ENCODE assay signal across 25 mouse cellular contexts in the genomic region with DNA sequence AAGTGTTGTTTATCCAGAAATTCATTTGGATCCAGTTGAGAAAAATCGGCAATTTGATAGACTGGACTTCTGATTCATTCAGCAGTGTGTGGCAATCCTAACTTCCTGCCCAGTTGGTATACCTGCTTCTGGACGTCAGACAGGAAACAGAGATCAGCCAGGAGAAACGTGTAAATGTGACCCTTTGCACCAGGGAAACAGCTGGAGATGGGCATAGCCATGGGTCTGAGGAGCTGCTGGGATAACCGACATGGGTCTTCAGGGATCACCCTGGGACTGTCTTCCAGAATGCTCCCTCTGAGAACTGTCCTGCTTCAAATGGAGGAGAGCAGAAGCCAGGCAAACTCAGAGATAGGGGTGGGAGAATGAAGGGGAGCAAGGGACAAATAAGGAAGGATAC.
A peak's percentile ranks its signal among the peaks of the same experiment; 100 is the strongest.
DNase-seq lines count a peak whose midpoint lies in the region; ATAC-seq and TF ChIP-seq lines count a peak whose summit lies in the region.
"Had no signal": no experiment of that assay in that cellular context is flagged by ENCODE, and none has a peak within 500 bp of the region (broad histone marks: within the 10 kb centered on the region; RNA-seq: fewer than 3 reads in every experiment).

No protein-coding gene starts in this region.

- H3K4me3 ChIP-seq in heart, embryonic 13.5 days, result no peak overlapping the region
- no peak overlapping the region for H3K4me3 ChIP-seq in heart, embryonic 11.5 days (ENCODE audit: low read depth, low read length)
- H3K4me3 ChIP-seq in midbrain, embryonic 11.5 days (ENCODE audit: low read depth, low read length), result no peak overlapping the region
- H3K4me3 ChIP-seq in midbrain, embryonic 13.5 days (replicated peaks), result no peak overlapping the region
- no peak overlapping the region for H3K4me3 ChIP-seq in embryonic facial prominence, embryonic 15.5 days (replicated peaks)
- no peak overlapping the region for H3K4me3 ChIP-seq in stomach, postnatal 0 days (ENCODE audit: low read depth, low read length)
- H3K4me3 ChIP-seq: hindbrain, embryonic 10.5 days; lung, embryonic 15.5 days; megakaryocyte, embryonic 14.5 days; midbrain, embryonic 15.5 days; neural tube, embryonic 12.5 days; stomach, embryonic 15.5 days had no signal

- peak; percentile 69 for DNase-seq in midbrain, embryonic 11.5 days (ENCODE audit: low spot score, missing footprints)
- no peak for DNase-seq in stomach, postnatal 0 days (ENCODE audit: low spot score)
- DNase-seq in adrenal gland, postnatal 14 days, result no peak
- DNase-seq: adrenal gland, adult 2 months; cerebellum, adult 18-20 months; cerebellum, postnatal 14 days; kidney, adult 9 months; left cerebral cortex, postnatal 4 days; right cerebral cortex, postnatal 25 days; thymus, adult 18-20 months; thymus, postnatal 4 days had no signal

- no peaks in the 10 kb centered on the region for H3K9me3 ChIP-seq in heart, embryonic 13.5 days
- no peaks in the 10 kb centered on the region for H3K9me3 ChIP-seq in heart, embryonic 11.5 days (replicated peaks; ENCODE audit: control insufficient read depth, low read length)
- H3K9me3 ChIP-seq in midbrain, embryonic 11.5 days (ENCODE audit: control insufficient read depth, low read length), result peaks cover 2% of the 10 kb centered on the region; the same call in 1 of the 2 replicates
- H3K9me3 ChIP-seq in midbrain, embryonic 13.5 days, result no peaks in the 10 kb centered on the region
- H3K9me3 ChIP-seq in embryonic facial prominence, embryonic 15.5 days (replicated peaks), result no peaks in the 10 kb centered on the region
- H3K9me3 ChIP-seq in stomach, postnatal 0 days (ENCODE audit: control insufficient read depth, low read length), result no peaks in the 10 kb centered on the region
- H3K9me3 ChIP-seq: hindbrain, embryonic 10.5 days; lung, embryonic 15.5 days; midbrain, embryonic 15.5 days; neural tube, embryonic 12.5 days; stomach, embryonic 15.5 days had no signal

- TF ChIP-seq CTCF in stomach, postnatal 0 days (IDR thresholded peaks at IDR 0.05; ENCODE audit: low read depth), result no peak

- no peak overlapping the region for H3K9ac ChIP-seq in heart, embryonic 13.5 days
- H3K9ac ChIP-seq in heart, embryonic 11.5 days (ENCODE audit: low read depth, low read length), result no peak overlapping the region
- H3K9ac ChIP-seq in midbrain, embryonic 11.5 days (ENCODE audit: low read length), result no peak overlapping the region
- no peak overlapping the region for H3K9ac ChIP-seq in midbrain, embryonic 13.5 days (replicated peaks)
- H3K9ac ChIP-seq in embryonic facial prominence, embryonic 15.5 days, result no peak overlapping the region
- H3K9ac ChIP-seq in stomach, postnatal 0 days (ENCODE audit: low read length), result no peak overlapping the region
- H3K9ac ChIP-seq: forebrain, postnatal 0 days; liver, embryonic 14.5 days; lung, embryonic 15.5 days; midbrain, embryonic 15.5 days; neural tube, embryonic 12.5 days; stomach, embryonic 15.5 days had no signal

- H3K4me1 ChIP-seq in heart, embryonic 13.5 days, result peaks cover 44% of the 10 kb centered on the region
- H3K4me1 ChIP-seq in heart, embryonic 11.5 days (ENCODE audit: control insufficient read depth, insufficient read depth, low read length), result peaks cover 19% of the 10 kb centered on the region
- H3K4me1 ChIP-seq in midbrain, embryonic 11.5 days (ENCODE audit: control insufficient read depth, insufficient read depth, low read length), result no peaks in the 10 kb centered on the region
- H3K4me1 ChIP-seq in midbrain, embryonic 13.5 days (replicated peaks), result no peaks in the 10 kb centered on the region
- H3K4me1 ChIP-seq in embryonic facial prominence, embryonic 15.5 days, result peaks cover 25% of the 10 kb centered on the region
- H3K4me1 ChIP-seq in stomach, postnatal 0 days (replicated peaks; ENCODE audit: control insufficient read depth, insufficient read depth), result no peaks in the 10 kb centered on the region
- H3K4me1 ChIP-seq: hindbrain, embryonic 10.5 days; megakaryocyte, embryonic 14.5 days; midbrain, embryonic 15.5 days; neural tube, embryonic 12.5 days had no signal

- H3K36me3 ChIP-seq in heart, embryonic 13.5 days, result no peaks in the 10 kb centered on the region
- no peaks in the 10 kb centered on the region for H3K36me3 ChIP-seq in heart, embryonic 11.5 days (ENCODE audit: control insufficient read depth, insufficient read depth, low read length)
- no peaks in the 10 kb centered on the region for H3K36me3 ChIP-seq in midbrain, embryonic 11.5 days (ENCODE audit: control insufficient read depth, insufficient read depth, low read length)
- no peaks in the 10 kb centered on the region for H3K36me3 ChIP-seq in midbrain, embryonic 13.5 days
- no peaks in the 10 kb centered on the region for H3K36me3 ChIP-seq in embryonic facial prominence, embryonic 15.5 days
- H3K36me3 ChIP-seq in stomach, postnatal 0 days (ENCODE audit: control insufficient read depth, insufficient read depth, low read length), result no peaks in the 10 kb centered on the region
- H3K36me3 ChIP-seq: hindbrain, embryonic 10.5 days; lung, embryonic 15.5 days; midbrain, embryonic 15.5 days; neural tube, embryonic 12.5 days; stomach, embryonic 15.5 days had no signal

- WGBS in heart, embryonic 13.5 days, result 49% methylated on average over 4 of the region's 4 CpGs
- 40% methylated on average over 4 of the region's 4 CpGs for WGBS in heart, embryonic 11.5 days (ENCODE audit: insufficient replicate concordance)
- 70% methylated on average over 4 of the region's 4 CpGs for WGBS in midbrain, embryonic 11.5 days
- WGBS in midbrain, embryonic 13.5 days, result 73% methylated on average over 4 of the region's 4 CpGs
- WGBS in embryonic facial prominence, embryonic 15.5 days, result 50% methylated on average over 4 of the region's 4 CpGs
- 55% methylated on average over 4 of the region's 4 CpGs for whole genome bisulfite sequencing in stomach, postnatal 0 days

- no peaks in the 10 kb centered on the region; the same call in 1 of the 2 replicates for H3K27me3 ChIP-seq in heart, embryonic 13.5 days (replicated peaks)
- no peaks in the 10 kb centered on the region for H3K27me3 ChIP-seq in heart, embryonic 11.5 days (ENCODE audit: control insufficient read depth, insufficient read depth, low read length)
- no peaks in the 10 kb centered on the region for H3K27me3 ChIP-seq in midbrain, embryonic 11.5 days (ENCODE audit: control insufficient read depth, insufficient read depth, low read length)
- no peaks in the 10 kb centered on the region for H3K27me3 ChIP-seq in midbrain, embryonic 13.5 days
- H3K27me3 ChIP-seq in embryonic facial prominence, embryonic 15.5 days, result no peaks in the 10 kb centered on the region
- H3K27me3 ChIP-seq in stomach, postnatal 0 days (ENCODE audit: control insufficient read depth, insufficient read depth, low read length), result no peaks in the 10 kb centered on the region
- H3K27me3 ChIP-seq: lung, embryonic 15.5 days; megakaryocyte, embryonic 14.5 days; midbrain, embryonic 15.5 days; neural tube, embryonic 12.5 days; stomach, embryonic 15.5 days had no signal

- no peak overlapping the region for H3K4me2 ChIP-seq in heart, embryonic 13.5 days
- H3K4me2 ChIP-seq in heart, embryonic 11.5 days, result no peak overlapping the region
- H3K4me2 ChIP-seq in midbrain, embryonic 11.5 days, result no peak overlapping the region
- H3K4me2 ChIP-seq in midbrain, embryonic 13.5 days (replicated peaks), result no peak overlapping the region
- no peak overlapping the region for H3K4me2 ChIP-seq in embryonic facial prominence, embryonic 15.5 days (replicated peaks)
- no peak overlapping the region for H3K4me2 ChIP-seq in stomach, postnatal 0 days (replicated peaks; ENCODE audit: low read depth)
- H3K4me2 ChIP-seq: lung, embryonic 15.5 days; midbrain, embryonic 15.5 days; neural tube, embryonic 12.5 days; stomach, embryonic 15.5 days had no signal

- no peak for TF ChIP-seq EP300 in stomach, postnatal 0 days (optimal IDR thresholded peaks at IDR 0.05)

- H3K27ac ChIP-seq in heart, embryonic 13.5 days (replicated peaks), result peak overlapping the region; percentile 70
- no peak overlapping the region for H3K27ac ChIP-seq in heart, embryonic 11.5 days (ENCODE audit: low read depth, low read length)
- H3K27ac ChIP-seq in midbrain, embryonic 11.5 days (ENCODE audit: low read depth, low read length), result no peak overlapping the region
- no peak overlapping the region for H3K27ac ChIP-seq in midbrain, embryonic 13.5 days
- peak overlapping the region; percentile 66 for H3K27ac ChIP-seq in embryonic facial prominence, embryonic 15.5 days (replicated peaks)
- H3K27ac ChIP-seq in stomach, postnatal 0 days (replicated peaks), result no peak overlapping the region
- H3K27ac ChIP-seq: hindbrain, embryonic 10.5 days; liver, embryonic 14.5 days; lung, embryonic 15.5 days; midbrain, embryonic 15.5 days; neural tube, embryonic 12.5 days had no signal

- ATAC-seq in heart, embryonic 13.5 days (ENCODE audit: extremely low read depth, insufficient number of reproducible peaks, low FRiP score, low TSS enrichment), result no peak
- ATAC-seq in heart, embryonic 11.5 days (replicated peaks; ENCODE audit: insufficient number of reproducible peaks, low FRiP score, low TSS enrichment), result no peak
- ATAC-seq in midbrain, embryonic 11.5 days (ENCODE audit: low FRiP score), result no peak
- ATAC-seq in midbrain, embryonic 13.5 days, result no peak
- ATAC-seq in embryonic facial prominence, embryonic 15.5 days (ENCODE audit: insufficient number of reproducible peaks, low FRiP score, low TSS enrichment, low read depth), result no peak
- ATAC-seq in stomach, postnatal 0 days (ENCODE audit: low FRiP score, low TSS enrichment), result no peak
- ATAC-seq: forebrain, postnatal 0 days; hindbrain, embryonic 16.5 days; intestine, embryonic 16.5 days; midbrain, embryonic 15.5 days had no signal

Comparison
In these comparisons a context has a peak if more than half of its experiments do, and no peak if none do; other contexts are left out.
1. H3K27ac ChIP-seq: peak in heart, embryonic 13.5 days (single experiment) and embryonic facial prominence, embryonic 15.5 days (single experiment); none in heart, embryonic 11.5 days (single experiment), midbrain, embryonic 11.5 days (single experiment), midbrain, embryonic 13.5 days (single experiment) and stomach, postnatal 0 days (single experiment).